Mouse (Mus musculus) kidney, adult 18-20 months (tissue): Measurements from ENCODE around the gene Taar9.
"Not testable (repeated sequence)": the region's sequence is repeated elsewhere in the genome, so short reads cannot be mapped to it uniquely, and the experiment has no call there.

ENCODE experiments used
- DNase-seq: peaks from one replicate; pipeline ENCODE4 v3.0.0; 2021

Taar9 gene

DNA sequence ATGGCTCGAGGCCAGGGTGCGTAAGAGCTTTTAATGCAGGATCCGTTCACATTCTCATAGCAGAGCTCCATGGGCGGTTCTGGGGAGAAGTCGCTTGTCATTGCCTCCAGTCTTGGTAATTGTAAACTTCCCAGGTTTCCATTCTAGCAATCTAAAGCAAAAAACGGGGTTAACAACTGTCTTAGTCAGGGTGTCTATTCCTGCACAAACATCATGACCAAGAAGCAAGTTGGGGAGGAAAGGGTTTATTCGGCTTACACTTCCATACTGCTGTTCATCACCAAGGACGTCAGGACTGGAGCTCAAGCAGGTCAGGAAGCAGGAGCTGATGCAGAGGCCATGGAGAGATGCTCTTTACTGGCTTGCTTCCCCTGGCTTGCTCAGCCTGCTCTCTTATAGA, at the start of gene Taar9:
TSS of gene Taar9 (minus strand) at position 101 of the 400 bp plus-strand sequence.
- DNase-seq, result not testable (repeated sequence)

DNA sequence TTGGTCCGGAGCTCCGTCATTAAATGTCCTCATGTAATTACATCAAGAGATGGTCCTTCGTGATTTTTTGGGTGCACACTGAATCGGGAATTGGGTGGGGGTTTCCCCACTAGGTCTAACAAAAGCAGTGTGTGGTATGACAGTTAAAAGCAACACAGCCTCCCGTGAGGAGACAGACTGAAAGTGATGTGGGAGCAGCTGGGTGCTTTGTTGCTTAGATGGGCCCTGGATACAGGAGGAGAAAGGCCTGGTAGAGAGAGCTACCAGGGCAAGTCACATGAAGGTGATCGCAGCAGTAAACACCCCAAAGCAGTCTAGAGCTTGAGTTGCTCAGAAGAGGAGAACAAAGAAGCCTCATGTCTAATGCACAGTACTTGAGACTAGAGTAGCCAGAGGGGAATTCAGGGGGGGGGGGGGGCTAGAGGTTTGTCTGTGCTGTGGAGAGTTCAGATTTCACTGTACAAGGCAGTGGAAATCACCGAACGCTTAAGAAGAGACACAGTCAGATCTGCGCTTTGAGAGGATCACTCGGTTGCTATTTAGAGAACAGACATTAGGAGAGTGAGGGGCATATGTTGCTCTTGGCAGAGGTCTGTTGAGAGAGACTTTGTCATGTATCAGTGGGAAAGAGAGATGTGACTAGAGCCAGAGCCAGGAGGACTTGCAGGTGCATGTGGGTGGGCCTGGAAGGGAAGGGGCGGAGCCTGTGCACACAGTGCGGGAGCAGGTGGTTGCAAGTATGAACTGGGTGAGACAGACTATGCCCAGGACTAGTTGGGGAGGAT, 49.3 kb upstream of the Taar9 start:
- no peak for DNase-seq

DNA sequence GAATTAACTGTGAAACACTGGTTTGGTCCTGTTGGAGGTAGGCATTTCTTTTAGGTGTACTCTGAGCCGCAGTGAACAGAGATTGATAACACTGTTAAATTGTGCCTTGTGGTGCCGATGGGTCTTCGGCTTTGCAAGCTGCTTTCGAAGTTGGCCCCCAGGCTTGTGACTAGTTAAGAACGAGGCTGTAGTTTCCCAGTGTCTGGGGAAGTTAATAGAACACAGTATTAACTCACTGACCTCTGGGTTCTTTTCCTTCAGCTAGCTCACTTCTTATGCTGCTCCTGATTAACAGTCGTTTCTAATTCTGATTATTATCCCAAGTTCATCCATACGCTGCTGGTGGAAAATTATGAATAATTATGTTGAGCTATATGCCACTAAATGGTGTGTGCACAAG, 40.8 kb upstream of the Taar9 start:
- peak; percentile 67 for DNase-seq

DNA sequence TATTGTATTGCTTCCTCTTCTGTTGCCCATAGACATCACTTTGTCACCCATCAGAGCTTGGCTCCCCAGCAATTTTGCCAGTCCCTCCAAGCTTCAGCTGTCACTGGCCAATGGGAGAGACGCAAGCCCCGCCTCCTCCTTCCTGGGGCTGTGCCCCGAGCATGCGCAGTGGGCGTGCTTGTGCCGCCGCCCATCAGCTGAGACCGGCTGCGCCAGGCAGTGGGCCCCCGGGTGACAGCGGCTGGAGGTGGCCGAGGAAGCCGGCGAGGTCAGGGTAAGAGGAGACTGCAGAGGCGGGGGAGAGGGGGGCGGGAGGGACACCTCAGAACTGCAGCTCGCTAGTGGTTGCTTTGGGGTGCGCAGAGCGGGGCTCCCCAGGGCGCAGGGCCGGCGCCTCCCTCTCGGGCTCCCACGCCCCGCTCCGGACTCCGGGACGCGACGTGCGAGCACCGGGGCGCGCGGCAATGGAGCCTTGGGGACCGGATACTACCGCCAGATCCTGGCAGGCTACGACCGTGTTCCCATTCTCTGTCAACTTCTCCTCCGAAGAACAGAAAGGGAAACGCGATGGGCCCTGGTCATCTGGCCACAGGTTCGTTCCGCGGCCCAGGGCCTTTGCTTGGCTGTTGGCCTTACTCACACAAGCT, 39.9 kb upstream of the Taar9 start, which contains the start of gene Stx7:
TSS of gene Stx7 (plus strand) at position 168 of the 647 bp plus-strand sequence.
- DNase-seq, result peak; percentile 94

DNA sequence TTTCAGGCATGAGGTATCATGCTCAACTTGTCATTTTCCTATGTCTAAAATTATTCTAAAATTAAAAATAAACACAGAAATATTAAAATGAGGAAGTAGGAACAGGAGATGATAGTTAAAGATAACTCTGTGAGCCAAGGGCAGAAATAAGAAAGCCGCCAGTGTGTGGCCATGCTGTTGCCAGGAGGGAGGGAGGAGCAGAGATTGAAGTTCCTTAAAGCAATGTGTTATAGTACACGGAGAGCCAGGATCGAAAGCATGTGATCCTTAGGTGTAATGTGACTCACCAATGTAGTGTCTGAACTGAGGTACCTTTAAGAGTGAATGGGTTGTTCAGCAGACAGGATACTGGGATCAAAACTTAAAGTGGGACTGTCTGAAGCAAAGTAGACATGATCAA, 33.4 kb upstream of the Taar9 start:
- no peak for DNase-seq

DNA sequence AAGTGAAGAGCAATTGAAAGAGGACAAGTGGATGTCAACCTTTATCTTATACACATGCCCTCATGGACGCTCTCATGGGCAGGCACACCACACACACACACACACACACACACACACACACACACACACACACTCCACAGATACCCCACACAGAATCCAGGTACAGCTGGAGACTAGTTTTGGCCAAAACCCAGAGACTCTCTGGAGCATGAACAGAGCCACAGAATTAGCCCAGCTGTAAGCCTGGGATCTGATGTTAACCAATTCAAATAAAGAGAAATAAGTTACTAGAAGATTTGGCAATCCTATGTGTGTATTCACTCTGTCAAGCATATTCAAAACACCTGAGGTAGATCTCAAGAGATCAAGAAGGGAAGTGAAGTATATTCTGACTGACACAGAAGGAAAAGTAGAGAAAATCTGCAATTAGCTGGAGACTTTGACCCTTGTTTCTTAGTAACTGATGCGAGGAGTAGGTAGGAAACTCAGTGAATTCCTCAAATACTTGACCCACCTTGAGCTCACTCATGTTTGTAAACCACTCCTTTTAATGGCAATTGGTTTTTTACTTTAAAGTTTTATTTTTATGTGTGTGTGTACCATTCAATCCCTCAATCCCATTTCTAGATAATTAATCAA, 29.4 kb upstream of the Taar9 start:
- DNase-seq, result peak; percentile 18

DNA sequence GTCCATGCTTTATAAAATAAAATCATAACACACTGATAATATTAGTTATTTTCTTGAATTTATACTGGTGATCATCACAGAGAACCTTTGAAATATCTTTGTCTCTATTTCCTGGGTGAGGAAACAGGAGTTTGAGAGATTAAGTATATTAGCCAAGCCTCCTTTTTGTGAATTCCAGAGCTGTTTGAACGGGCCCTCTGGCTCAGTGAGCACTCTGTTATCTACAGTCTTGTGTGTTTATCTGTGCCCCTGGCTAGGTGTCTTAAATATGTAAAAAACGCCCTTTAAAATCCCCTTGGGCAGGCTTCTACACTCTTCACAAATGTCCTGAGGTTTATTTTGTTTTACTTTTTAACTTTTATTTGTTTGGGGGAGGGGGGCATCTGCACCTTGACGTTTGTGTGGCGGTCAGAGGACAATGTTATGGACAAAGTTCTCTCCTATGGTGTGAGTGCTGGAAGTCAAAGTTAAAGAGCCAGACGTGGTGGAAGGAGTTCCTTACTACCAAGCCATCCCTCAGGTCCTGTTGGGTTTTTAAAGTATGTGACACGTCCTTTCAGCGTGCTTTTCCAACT, 24.8 kb upstream of the Taar9 start:
- DNase-seq, result no peak

DNA sequence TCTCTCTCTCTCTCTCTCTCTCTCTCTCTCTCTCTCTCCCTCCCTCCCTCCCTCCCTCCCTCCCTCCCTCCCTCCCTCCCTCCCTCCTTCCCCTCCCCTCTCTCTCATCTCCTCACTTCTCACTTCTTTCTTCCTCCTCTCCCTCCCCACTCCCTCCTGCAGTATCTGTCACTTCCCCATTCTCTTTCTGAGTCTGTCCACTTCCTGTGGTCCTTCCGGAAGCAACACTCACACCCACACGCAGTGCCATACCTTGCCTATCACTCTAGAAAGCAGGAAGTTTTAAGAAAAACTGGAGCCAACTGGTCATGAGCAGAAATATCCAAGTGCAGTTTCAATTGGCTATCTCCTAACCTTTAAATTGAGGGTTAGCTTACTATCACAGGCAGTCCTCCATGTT, 23.8 kb upstream of the Taar9 start:
- no peak for DNase-seq

DNA sequence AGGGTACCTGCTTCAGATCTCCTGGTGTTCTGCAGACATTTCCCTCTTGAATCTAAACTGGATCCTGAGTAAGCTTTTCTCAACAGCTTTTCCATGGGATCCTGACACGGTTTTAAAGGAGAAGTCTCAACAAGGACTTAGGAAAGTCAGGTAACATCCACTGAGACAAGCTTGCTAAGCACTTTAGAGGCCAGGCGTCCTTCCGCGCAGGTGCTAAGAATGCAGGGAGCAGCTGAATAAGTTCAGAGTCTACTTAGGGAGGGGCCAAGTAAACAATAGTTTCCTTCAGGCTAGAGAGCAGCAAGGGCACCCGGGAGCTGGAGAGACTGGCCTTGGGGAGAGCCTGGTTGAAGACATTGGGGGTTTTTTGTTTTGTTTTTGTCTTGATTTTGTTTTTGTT, 22.9 kb upstream of the Taar9 start:
- DNase-seq, result peak; percentile 59

DNA sequence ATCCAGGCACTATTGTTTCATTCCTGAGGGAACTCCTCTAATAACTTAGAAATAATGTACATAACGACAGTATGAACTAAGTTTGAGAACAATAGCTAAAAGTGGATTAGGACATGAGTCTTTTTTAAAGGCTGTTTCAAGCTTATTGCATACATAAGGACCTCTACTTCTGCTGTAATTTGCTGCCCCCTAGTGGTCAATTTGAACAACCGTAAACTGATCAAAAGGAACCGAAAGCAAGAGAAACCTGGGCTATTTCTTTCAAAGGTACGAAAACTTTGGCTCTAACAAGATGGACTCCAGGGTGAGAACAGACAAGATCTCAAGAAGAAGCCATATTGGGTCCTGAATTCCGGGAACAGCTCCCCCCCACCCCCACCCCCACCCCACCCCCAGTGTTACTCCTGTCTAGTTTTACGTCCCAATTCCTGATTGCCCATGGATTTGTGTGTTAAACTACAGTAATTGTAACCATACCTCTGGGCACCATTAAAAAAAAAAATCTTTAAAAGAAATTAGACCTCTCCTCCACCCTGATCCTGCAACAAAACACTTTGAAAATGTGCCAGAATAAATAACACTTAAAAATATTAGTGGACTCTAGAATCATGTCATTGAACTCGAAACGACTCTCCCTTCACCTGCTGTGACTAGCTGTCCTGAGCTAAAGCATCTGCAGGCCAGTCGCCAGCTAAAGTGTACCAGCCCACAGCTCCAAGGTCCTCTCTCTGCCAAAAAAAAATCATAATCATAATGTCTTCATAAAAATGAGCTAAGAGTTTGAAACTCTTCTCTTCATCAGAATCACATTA, 22.3 kb upstream of the Taar9 start:
- peak; percentile 53 for DNase-seq

DNA sequence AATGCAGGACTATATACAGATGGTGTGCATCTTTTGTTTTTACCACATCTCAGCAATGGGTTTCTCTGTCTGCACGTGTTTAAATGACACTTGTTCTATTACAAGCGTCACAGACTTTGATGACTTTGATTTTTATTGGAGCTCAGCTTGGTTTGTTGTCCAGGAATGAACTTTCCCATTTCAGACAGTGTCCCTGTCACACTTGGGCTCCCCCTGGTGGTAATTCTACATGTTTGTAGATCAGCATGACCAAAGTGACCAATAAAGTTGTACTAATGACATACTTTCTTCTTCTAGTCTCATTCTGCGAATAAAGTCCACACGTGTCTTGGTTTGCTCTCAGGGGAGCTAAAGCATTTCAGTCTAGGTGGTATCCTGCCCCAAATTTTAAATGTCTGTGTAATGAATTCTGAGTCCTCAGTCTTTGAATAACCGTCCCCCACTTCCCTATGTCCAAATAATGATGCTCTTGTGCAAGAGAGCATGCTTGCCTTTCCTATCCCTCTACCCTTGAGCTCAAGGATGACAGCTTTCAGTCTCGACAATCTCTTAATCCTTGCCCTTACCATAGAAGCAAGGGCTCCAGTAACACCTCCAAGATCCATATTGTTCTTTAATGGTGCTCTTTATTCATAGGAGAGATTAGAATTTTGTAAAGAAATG, 1.9 kb upstream of the Taar9 start:
- no peak for DNase-seq

DNA sequence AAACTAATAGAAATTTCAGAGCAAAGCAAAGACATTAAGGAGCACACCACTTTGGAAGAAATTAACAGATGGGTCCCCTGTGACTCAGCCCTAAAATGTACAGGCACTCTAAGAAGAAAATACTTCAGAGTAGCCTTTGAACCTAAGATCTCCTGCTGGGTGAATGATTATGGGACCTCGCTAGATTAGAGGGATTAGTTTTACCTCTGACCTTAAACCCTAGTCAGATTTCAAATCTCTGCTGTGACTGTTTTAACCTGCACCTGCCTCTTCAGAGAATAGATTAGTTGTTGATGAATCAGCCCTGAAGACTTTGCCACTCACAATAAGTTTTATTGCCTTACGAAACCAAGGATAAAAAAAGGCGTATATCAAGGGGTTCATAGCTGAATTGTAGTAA, 1.1 kb downstream of the Taar9 start:
- DNase-seq, result no peak

DNA sequence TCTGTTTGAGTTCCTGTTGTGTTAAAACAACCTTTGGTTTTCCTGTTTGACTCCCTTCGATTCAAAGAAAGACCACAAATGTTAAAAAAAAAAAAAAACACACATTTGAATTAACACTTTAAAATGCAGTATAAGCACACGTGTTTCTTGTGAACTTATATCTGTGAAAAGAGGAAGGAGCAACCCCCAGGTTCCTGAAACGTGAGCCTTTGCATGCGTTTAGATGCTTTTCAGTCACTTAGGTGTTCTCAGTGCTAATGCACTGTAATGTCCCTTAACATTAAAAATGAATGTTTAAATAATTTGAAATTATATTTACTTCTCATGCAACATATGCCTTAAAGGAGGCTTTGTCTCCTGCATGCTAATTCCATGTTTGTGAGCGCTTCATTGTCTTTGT, 1.6 kb downstream of the Taar9 start:
- no peak for DNase-seq

DNA sequence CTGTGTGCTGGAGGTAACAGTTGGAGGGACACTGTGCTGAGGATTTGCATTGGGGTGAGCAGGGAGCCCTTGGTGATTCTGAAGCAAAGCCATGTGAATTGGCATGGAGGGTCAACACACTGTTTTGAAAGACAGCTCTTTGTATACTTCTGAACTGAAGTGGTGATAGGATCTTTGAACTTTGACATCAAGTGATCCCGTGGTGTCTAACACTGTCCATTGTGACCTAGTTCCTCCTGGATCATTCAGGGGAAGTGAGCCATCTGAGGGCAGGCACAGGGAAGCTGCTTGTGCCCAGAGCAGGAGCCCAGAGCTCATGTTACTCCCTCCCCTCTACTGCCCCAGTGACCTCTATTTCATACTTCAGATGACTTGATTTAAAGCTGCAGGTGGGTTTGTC, 6.0 kb downstream of the Taar9 start:
- not testable (repeated sequence) for DNase-seq

DNA sequence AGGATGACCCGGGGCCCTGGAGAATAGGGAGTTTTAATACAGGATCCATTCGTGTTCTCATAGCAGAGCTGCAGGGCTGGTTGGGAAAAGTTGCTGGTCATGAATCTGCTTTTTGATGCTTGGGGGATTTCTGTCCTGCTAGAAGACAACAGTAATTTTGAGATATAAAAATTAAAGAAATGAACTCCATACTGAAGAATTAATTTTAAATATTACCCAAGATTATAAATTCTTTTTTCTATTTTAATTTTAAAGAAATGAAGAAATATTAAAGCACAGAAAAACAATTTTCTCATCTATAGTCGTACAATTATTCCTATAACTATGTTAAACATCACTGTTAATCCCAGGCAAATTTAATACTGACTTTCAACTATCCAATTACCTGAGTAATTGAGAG, 7.5 kb downstream of the Taar9 start, which contains the start of gene Taar8c:
TSS of gene Taar8c (minus strand) at position 101 of the 400 bp plus-strand sequence.
- DNase-seq, result not testable (repeated sequence)

DNA sequence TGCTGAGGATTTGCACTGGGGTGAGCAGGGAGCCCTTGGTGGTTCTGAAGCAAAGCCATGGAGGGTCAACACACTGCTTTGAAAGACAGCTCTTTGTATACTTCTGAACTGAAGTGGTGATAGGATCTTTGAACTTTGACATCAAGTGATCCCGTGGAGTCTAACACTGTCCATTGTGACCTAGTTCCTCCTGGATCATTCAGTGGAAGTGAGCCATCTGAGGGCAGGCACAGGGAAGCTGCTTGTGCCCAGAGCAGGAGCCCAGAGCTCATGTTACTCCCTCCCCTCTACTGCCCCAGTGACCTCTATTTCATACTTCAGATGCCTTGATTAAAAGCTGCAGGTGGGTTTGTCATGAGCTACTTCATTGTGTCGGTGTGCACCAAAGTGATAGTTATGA, 12.3 kb downstream of the Taar9 start:
- DNase-seq, result not testable (repeated sequence)

DNA sequence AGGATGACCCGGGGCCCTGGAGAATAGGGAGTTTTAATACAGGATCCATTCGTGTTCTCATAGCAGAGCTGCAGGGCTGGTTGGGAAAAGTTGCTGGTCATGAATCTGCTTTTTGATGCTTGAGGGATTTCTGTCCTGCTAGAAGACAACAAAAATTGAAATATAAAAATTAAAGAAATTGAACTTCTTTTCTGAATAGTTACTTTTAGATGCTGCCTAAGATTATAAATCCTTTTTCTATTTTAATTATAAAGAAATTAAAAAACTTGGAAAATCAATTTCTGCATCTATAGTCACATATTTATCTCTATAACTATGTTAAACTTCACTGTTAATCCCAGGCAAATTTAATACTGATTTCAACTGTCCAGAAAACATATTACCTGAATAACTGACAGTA, 17.1 kb downstream of the Taar9 start, which contains the start of gene Taar8b:
TSS of gene Taar8b (minus strand) at position 101 of the 400 bp plus-strand sequence.
- DNase-seq, result no peak

DNA sequence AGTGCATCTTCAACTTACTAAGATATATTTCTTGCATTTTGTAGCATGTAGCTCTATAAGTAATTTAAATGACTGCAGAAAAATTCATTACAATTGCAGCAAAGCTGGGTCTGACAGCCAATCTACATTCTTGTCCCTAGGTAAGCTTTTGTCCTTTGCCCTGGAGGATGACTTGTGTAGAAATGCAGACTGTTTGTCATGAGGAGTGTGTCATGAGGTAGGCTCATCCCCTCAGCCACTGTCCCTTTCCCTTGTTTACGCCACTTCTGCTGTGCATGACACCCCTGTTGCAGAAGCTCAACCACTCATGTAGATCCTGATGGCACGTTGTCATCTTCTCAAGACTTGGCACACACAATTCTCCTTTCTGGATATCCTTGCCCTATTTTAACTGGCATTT, 22.2 kb downstream of the Taar9 start:
- no peak for DNase-seq

DNA sequence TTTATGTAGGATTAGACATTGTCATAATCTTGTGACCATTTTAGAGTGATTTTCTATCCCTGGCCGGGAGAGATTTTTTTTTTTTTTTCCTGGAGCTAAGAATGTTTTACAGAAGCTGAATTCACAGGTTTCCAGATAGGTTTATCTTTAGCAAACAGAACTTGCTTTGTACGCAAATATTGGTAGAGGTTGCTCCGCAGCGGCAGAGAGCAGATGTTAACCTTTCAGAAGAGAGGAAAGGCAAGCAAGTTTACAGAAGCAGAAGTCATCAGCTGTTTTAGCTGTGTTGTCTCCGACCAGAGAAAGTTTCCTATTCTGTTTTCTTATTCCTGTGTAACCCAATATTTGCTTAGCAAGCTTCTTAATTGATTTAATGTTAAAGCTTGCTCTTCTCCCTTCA, 22.8 kb downstream of the Taar9 start:
- no peak for DNase-seq

DNA sequence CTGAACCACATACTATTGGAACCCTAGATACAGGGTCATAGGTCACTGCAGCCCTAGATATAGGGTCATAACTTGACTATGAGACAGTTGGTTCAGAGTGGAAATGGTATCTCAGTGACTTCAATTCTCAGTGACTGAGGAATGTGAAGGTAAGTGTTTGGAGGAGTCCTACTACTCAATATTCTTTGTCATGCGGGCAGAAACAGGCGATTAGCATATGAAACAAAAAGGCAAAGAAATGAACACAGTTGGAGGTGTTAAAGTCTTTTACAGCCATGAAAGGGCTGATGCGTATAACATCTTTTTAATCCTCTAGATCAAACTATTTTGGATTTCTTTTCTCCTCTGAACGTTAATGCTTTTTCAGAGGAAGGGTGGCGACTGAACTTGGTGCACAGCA, 23.4 kb downstream of the Taar9 start:
- DNase-seq, result no peak

DNA sequence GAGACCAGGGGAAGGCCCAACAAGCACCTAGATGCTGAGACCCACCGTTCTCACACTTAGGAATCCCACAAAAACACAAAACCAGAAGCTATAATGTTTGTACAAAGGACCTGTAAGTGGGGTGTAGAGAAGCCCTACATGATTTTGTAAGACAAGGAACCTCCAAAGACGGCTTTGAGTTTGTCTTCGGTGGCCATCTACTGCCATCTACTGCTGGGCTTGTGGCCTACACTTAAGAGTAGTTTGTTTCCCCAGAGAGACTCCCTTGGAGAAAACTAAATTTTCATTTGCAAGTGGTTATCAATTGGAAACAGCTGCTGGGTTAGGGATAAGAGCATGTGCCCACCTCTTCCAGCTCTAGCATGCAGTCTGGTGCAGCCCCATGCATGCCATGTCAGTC, 29.2 kb downstream of the Taar9 start:
- DNase-seq, result peak; percentile 43

DNA sequence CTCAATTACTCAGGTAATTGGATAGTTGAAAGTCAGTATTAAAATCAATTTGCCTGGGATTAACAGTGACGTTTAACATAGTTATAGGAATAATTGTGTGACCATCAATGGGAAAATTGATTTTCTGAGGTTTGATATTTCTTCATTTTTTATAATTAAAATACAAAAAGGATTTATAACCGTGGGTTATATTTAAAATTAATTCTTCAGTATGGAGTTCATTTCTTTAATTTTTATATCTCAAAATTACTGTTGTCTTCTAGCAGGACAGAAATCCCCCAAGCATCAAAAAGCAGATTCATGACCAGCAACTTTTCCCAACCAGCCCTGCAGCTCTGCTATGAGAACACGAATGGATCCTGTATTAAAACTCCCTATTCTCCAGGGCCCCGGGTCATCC, 33.1 kb downstream of the Taar9 start, which contains the start of gene Taar8a:
TSS of gene Taar8a (plus strand) at position 301 of the 400 bp plus-strand sequence.
- not testable (repeated sequence) for DNase-seq
